Mouse (Mus musculus) ovary, postnatal 14 days (tissue): ENCODE data around the gene Dynll2.
"Not testable (repeated sequence)": the region's sequence is repeated elsewhere in the genome, so short reads cannot be mapped to it uniquely, and the experiment has no call there.

Source experiments
- DNase-seq: peaks from one replicate; pipeline ENCODE4 v3.0.0; 2022; ENCODE audit warnings: low spot score

Dynll2 gene

GRCm38 (mm10) chr11:87987861-87988260, 528 bp upstream of the Dynll2 start:
- DNase-seq: no peak

GRCm38 (mm10) chr11:87986141-87986741, 1.1 kb downstream of the Dynll2 start:
- peak; percentile 61 for DNase-seq

- DNase-seq: no peak
Measured at GRCm38 (mm10) chr11:87985643-87986042, 1.7 kb downstream of the Dynll2 start.

GRCm38 (mm10) chr11:87984571-87984970, 2.8 kb downstream of the Dynll2 start:
- no peak for DNase-seq

- DNase-seq: no peak
Measured at GRCm38 (mm10) chr11:87978905-87979304, 8.4 kb downstream of the Dynll2 start.

GRCm38 (mm10) chr11:87977021-87977420, 10.3 kb downstream of the Dynll2 start:
- not testable (repeated sequence) for DNase-seq

GRCm38 (mm10) chr11:87974477-87975181, 12.7 kb downstream of the Dynll2 start:
- DNase-seq: peak; percentile 39

- DNase-seq: no peak
Measured at GRCm38 (mm10) chr11:87973559-87974305, 13.6 kb downstream of the Dynll2 start.

GRCm38 (mm10) chr11:87972829-87973228, 14.5 kb downstream of the Dynll2 start:
- no peak for DNase-seq

- no peak for DNase-seq
Measured at GRCm38 (mm10) chr11:87968356-87969122, 18.8 kb downstream of the Dynll2 start.

- DNase-seq: peak; percentile 85
Measured at GRCm38 (mm10) chr11:87967692-87968289, 19.5 kb downstream of the Dynll2 start.

GRCm38 (mm10) chr11:87966214-87966613, 21.1 kb downstream of the Dynll2 start:
- no peak for DNase-seq

GRCm38 (mm10) chr11:87965293-87965692, 22.0 kb downstream of the Dynll2 start:
- no peak for DNase-seq

GRCm38 (mm10) chr11:87957066-87957465, 30.3 kb downstream of the Dynll2 start:
- DNase-seq: no peak

GRCm38 (mm10) chr11:87955144-87955543, 32.2 kb downstream of the Dynll2 start:
- no peak for DNase-seq

- no peak for DNase-seq
Measured at GRCm38 (mm10) chr11:87949990-87950389, 37.3 kb downstream of the Dynll2 start.

GRCm38 (mm10) chr11:87935467-87935866, 51.9 kb downstream of the Dynll2 start:
- no peak for DNase-seq

- no peak for DNase-seq
Measured at GRCm38 (mm10) chr11:87933731-87934130, 53.6 kb downstream of the Dynll2 start.

GRCm38 (mm10) chr11:87930348-87930747, 57.0 kb downstream of the Dynll2 start:
- no peak for DNase-seq
